9 mouse cellular contexts compared by ENCODE assay signal in the genomic region with DNA sequence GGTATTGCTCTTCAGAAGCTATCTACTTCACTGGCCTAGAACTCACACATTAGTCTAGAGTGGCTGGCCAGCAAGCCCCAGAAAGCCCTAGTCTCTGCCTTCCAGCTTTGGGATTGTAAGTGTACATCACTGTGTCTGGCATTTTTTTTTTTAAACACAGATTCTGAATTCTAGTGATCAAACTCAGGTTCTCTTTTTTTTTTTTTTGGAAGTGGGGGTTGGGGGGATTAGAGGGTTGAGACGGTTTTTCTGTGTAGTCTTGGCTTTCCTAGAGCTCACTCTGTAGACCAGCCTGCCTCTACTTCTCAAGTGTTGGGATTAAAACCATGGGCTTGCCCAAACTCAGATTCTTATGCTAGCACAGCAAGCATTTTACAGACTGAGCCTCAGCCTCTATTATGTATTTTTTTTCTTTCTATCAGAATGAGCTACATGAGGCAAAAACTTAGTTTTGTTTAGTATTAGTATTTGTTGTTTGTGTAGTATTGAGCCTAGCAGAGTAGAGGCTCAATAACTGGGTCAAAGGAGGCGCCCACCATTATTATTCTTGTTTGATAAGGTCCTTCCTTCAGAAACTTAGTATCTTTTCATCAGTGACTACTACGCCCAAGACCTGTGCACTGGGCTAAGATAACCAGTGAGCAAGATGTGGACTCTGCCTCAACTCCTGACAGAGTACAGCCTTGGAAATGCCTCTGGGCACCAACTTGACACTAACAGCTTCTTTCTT. TPM values are rescaled to one million over a fixed set of nuclear protein-coding genes. Genes with fewer than 3 reads are reported as not detected.
DNase-seq lines count a peak whose midpoint lies in the region; ATAC-seq and TF ChIP-seq lines count a peak whose summit lies in the region.
"Had no signal": no experiment of that assay in that cellular context is flagged by ENCODE, and none has a peak within 500 bp of the region (broad histone marks: within the 10 kb centered on the region; RNA-seq: fewer than 3 reads in every experiment).

No protein-coding gene starts in this region.

- TF ChIP-seq POLR2A in heart, adult 2 months (IDR thresholded peaks at IDR 0.05; ENCODE audit: insufficient read depth, low read depth, low read length), result no peak
- no peak for TF ChIP-seq POLR2A in lung, adult 2 months (IDR thresholded peaks at IDR 0.05; ENCODE audit: borderline replicate concordance, extremely low read depth, low read depth, low read length)

- no peak for DNase-seq in heart, adult 2 months
- DNase-seq in heart, postnatal 4 days, result no peak
- DNase-seq in lung, embryonic 14.5 days, result no peak
- no peak for DNase-seq in lung, postnatal 36 days
- no peak for DNase-seq in adrenal gland, postnatal 4 days (ENCODE audit: low spot score in 2 of 2)
- no peak for DNase-seq in lung, adult 2 months
- DNase-seq: left cerebral cortex, postnatal 4 days had no signal

- TF ChIP-seq CTCF in heart, adult 2 months (IDR thresholded peaks at IDR 0.05), result no peak
- no peak for TF ChIP-seq CTCF in lung, embryonic 14.5 days (IDR thresholded peaks at IDR 0.05; ENCODE audit: low read depth)
- no peak for TF ChIP-seq CTCF in lung, adult 2 months (IDR thresholded peaks at IDR 0.05; ENCODE audit: insufficient read depth, low read length)

- ATAC-seq in lung, embryonic 14.5 days (ENCODE audit: insufficient read depth), result no peak
- ATAC-seq in liver, embryonic 15.5 days (ENCODE audit: insufficient read depth), result peak; percentile 66

- 68% methylated on average over 3 of the region's 3 CpGs for WGBS in heart, adult 2 months
- 76% methylated on average over 3 of the region's 3 CpGs for WGBS in lung, embryonic 14.5 days
- WGBS in liver, embryonic 15.5 days (ENCODE audit: insufficient replicate concordance), result 24% methylated on average over 3 of the region's 3 CpGs
- 64% methylated on average over 3 of the region's 3 CpGs for WGBS in lung, adult 2 months

- H3K4me1 ChIP-seq in heart, adult 2 months (ENCODE audit: control insufficient read depth, insufficient read depth, low read length), result peaks cover 43% of the 10 kb centered on the region
- peaks cover 43% of the 10 kb centered on the region for H3K4me1 ChIP-seq in lung, embryonic 14.5 days (ENCODE audit: insufficient read depth)
- H3K4me1 ChIP-seq in brown adipose tissue, adult 24 weeks (ENCODE audit: control insufficient read depth, insufficient read depth, insufficient read length, low read length), result peaks cover 55% of the 10 kb centered on the region
- peaks cover 95% of the 10 kb centered on the region for H3K4me1 ChIP-seq in liver, embryonic 15.5 days (replicated peaks)
- H3K4me1 ChIP-seq in lung, adult 2 months (ENCODE audit: control insufficient read depth, insufficient read depth, low read length), result peaks cover 56% of the 10 kb centered on the region

- no peaks in the 10 kb centered on the region for H3K9me3 ChIP-seq in lung, embryonic 14.5 days (ENCODE audit: low read depth, low read length)
- H3K9me3 ChIP-seq in liver, embryonic 15.5 days (replicated peaks), result no peaks in the 10 kb centered on the region

- peak overlapping the region; percentile 26; the same call in 1 of the 2 replicates for H3K4me2 ChIP-seq in lung, embryonic 14.5 days
- peak overlapping the region; percentile 81 for H3K4me2 ChIP-seq in liver, embryonic 15.5 days

- intact Hi-C loops in heart, adult 2 months (cut with DNase I), result no loop called here

- TF ChIP-seq EP300 in heart, adult 2 months (IDR thresholded peaks at IDR 0.05; ENCODE audit: insufficient read depth, low read depth, low read length), result no peak

- H3K79me2 ChIP-seq in heart, adult 2 months (replicated peaks; ENCODE audit: control insufficient read depth, insufficient read depth, low read length), result peaks cover 3% of the 10 kb centered on the region

- H3K27ac ChIP-seq in heart, adult 2 months, result peak overlapping the region; percentile 100
- H3K27ac ChIP-seq in lung, embryonic 14.5 days (ENCODE audit: low read depth), result no peak overlapping the region
- peak overlapping the region; percentile 17 for H3K27ac ChIP-seq in brown adipose tissue, adult 24 weeks (replicated peaks; ENCODE audit: low read depth, low read length)
- peak overlapping the region; percentile 91 for H3K27ac ChIP-seq in liver, embryonic 15.5 days (replicated peaks)

- H3K27me3 ChIP-seq in heart, adult 2 months (ENCODE audit: control insufficient read depth, insufficient read depth, low read length), result no peaks in the 10 kb centered on the region
- no peaks in the 10 kb centered on the region for H3K27me3 ChIP-seq in lung, embryonic 14.5 days (ENCODE audit: insufficient read depth, low read length)
- no peaks in the 10 kb centered on the region for H3K27me3 ChIP-seq in liver, embryonic 15.5 days

- H3K4me3 ChIP-seq in heart, adult 2 months, result no peak overlapping the region
- no peak overlapping the region for H3K4me3 ChIP-seq in lung, embryonic 14.5 days (ENCODE audit: low read depth, low read length)
- H3K4me3 ChIP-seq in brown adipose tissue, adult 24 weeks (ENCODE audit: insufficient read depth, low read depth, low read length), result no peak overlapping the region
- H3K4me3 ChIP-seq in liver, embryonic 15.5 days (replicated peaks), result peak overlapping the region; percentile 72
- H3K4me3 ChIP-seq in lung, adult 2 months (replicated peaks; ENCODE audit: extremely low read depth, low read depth, low read length), result no peak overlapping the region

- no peak overlapping the region for H3K9ac ChIP-seq in heart, adult 2 months (ENCODE audit: low read depth, low read length)
- no peak overlapping the region for H3K9ac ChIP-seq in lung, embryonic 14.5 days
- peak overlapping the region; percentile 85 for H3K9ac ChIP-seq in liver, embryonic 15.5 days

- peaks cover 55% of the 10 kb centered on the region for H3K36me3 ChIP-seq in heart, adult 2 months (ENCODE audit: control insufficient read depth, insufficient read depth, low read length)
- H3K36me3 ChIP-seq in lung, embryonic 14.5 days (ENCODE audit: insufficient read depth), result peaks cover 16% of the 10 kb centered on the region; the same call in 1 of the 2 replicates
- H3K36me3 ChIP-seq in liver, embryonic 15.5 days (replicated peaks), result peaks cover 93% of the 10 kb centered on the region

RNA-seq across cellular contexts. Expression of a gene that starts 6.9 kb away (rescaled TPM):
- total RNA-seq in heart, adult 2 months (2021), result 100 to 1,000 TPM in 1 of 2 experiments, 10 to 100 TPM in 1; 51.9 to 102 TPM
- polyA plus RNA-seq in heart, adult 2 months (2012; rRNA removed), result 48.1 and 51.2 TPM in 2 replicates
- 10 to 100 TPM; 39.0 to 45.0 TPM for total RNA-seq in heart, postnatal 4 days (2021)
- polyA plus RNA-seq in lung, embryonic 14.5 days (2014; fragmentation: Nextera tagmentation; extraction: Ambion mirVana), result 102 and 103 TPM in 2 replicates
- 22.5 and 23.5 TPM in 2 replicates for polyA plus RNA-seq in brown adipose tissue, adult 24 weeks (2012; ENCODE audit: insufficient read depth, insufficient read length, missing spikeins)
- 209 and 237 TPM in 2 replicates for polyA plus RNA-seq in liver, embryonic 15.5 days (2015; fragmentation: Nextera tagmentation; extraction: Ambion mirVana)
- 10 to 100 TPM; 63.5 to 64.6 TPM for total RNA-seq in adrenal gland, postnatal 4 days (2021)
- 113 and 118 TPM in 2 replicates for polyA plus RNA-seq in lung, adult 2 months (2012; rRNA removed)

RNA-seq across cellular contexts. Expression of a gene that starts 23.2 kb away (rescaled TPM):
- total RNA-seq in heart, adult 2 months (2021), result 1 to 10 TPM in 1 of 2 experiments, under 1 TPM in 1; 0.75 to 1.1 TPM
- 0.18 and 0.50 TPM in 2 replicates for polyA plus RNA-seq in heart, adult 2 months (2012; rRNA removed)
- total RNA-seq in heart, postnatal 4 days (2021), result 10 to 100 TPM; 42.4 to 51.9 TPM
- polyA plus RNA-seq in lung, embryonic 14.5 days (2014; fragmentation: Nextera tagmentation; extraction: Ambion mirVana), result 126 and 128 TPM in 2 replicates
- polyA plus RNA-seq in brown adipose tissue, adult 24 weeks (2012; ENCODE audit: insufficient read depth, insufficient read length, missing spikeins), result not detected in 2 replicates
- 52.8 and 59.4 TPM in 2 replicates for polyA plus RNA-seq in liver, embryonic 15.5 days (2015; fragmentation: Nextera tagmentation; extraction: Ambion mirVana)
- 10 to 100 TPM; 31.7 to 39.7 TPM for total RNA-seq in adrenal gland, postnatal 4 days (2021)
- polyA plus RNA-seq in lung, adult 2 months (2012; rRNA removed), result 0.63 and 0.77 TPM in 2 replicates

Comparison
In these comparisons a context has a peak if more than half of its experiments do, and no peak if none do; other contexts are left out.
1. RNA of a gene that starts 23.2 kb away (polyA plus RNA-seq): 126 to 128 TPM in lung, embryonic 14.5 days and 52.8 to 59.4 TPM in liver, embryonic 15.5 days; 0.63 to 0.77 TPM in lung, adult 2 months, not detected in brown adipose tissue, adult 24 weeks and 0.18 to 0.50 TPM in heart, adult 2 months; every median in the first group is over 10 times any median in the second.